Mouse (Mus musculus): ENCODE data around the gene Fxyd1.

- TF ChIP-seq CTCF (IDR thresholded peaks at IDR 0.05; ENCODE audit: borderline replicate concordance, insufficient read depth, low read length) (no peak), POLR2A (IDR thresholded peaks at IDR 0.05; ENCODE audit: low read depth, low read length) (no peak)
These were observed 25.1 kb upstream of the Fxyd1 start for GRCm38 (mm10) chr7:31082106-31082505.

All from embryonic fibroblast, embryonic 13.5 days (primary cell).